Mouse (Mus musculus): Measurements from ENCODE around the gene Wdr37. TPM values are rescaled to one million over a fixed set of nuclear protein-coding genes. Genes with fewer than 3 reads are reported as not detected.

Wdr37 gene
- total RNA-seq (2023): 93.1 TPM

GRCm38 (mm10) chr13:8871314-8871962 lies at the start of gene Wdr37:
Gene Wdr37, minus strand, starts transcription at chr13:8871909.

DNA sequence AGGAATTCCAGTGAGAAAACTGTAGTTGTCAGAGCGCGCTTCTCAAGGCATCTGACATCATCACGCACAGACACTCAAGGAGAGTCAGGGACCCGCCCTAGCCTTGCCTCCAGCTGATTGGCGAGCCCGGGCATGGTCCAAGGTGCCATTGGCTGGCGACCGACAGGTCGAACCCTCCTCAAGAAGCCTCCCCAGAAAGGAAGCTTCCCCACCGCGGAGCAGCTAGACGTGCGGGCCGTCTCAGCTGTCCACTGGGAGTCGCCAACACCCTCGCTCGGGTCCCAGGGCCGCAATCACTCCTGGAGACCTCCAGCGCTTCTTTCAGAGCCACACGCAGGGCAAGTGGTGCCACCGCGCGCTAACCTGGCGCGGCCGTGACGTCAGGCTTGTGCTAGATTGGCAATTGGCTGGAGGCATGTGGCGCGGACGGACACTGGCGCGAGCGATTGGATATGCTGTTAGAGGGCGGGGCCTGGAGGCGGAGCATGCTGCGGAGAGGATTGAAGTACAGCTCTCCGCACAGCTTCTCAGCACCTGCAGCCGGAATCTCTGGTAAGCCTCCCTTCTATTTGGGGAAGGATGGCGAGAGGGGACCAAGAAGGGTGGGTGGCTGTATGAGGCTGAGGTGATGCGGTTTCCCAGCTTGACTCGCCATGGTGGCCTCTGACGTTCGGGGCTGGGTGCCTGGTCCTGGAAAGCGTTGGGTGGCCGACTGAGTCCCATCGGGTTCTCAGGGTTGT lies 13.9 kb upstream of the Wdr37 start, which contains the start of gene Idi1:
Gene Idi1 (plus strand): TSS at position 57 of the 740 bp plus-strand sequence.

Other genes with a start within 250 kb of the Wdr37 start
- gene Idi1, start 13.6 kb upstream of the Wdr37 start, total RNA-seq (2023): 21.9 TPM
- not detected for gene Gm9745, start 76.3 kb upstream of the Wdr37 start, total RNA-seq (2023)
- gene Idi2, start 81.0 kb upstream of the Wdr37 start, total RNA-seq (2023): not detected
- gene Gtpbp4, start 124.2 kb upstream of the Wdr37 start, total RNA-seq (2023): 106 TPM
- gene Larp4b, start 222.0 kb upstream of the Wdr37 start, total RNA-seq (2023): 61.3 TPM

All from CD4-positive naive resting alpha-beta T cell, adult 57 days (primary cell).